Mouse (Mus musculus): ENCODE data around the gene Oaz1. TPM values are rescaled to one million over a fixed set of nuclear protein-coding genes. Genes with fewer than 3 reads are reported as not detected.

Oaz1 gene
- polyA plus RNA-seq, 1 experiment from 2014 or later = 2,053 TPM

MicroRNA genes within 50 kb of the gene (microRNA counts, 519-probe panel; counts per million panel counts)
- 209 counts per million, percentile 61 among the panel's probes with 10 or more counts for microRNA mmu-miR-1982

Small RNA genes lying within 50 kb of the gene (microRNA-seq; reads per million reads assigned to microRNA genes)
- gene Mir1982 = 3.9 reads per million, percentile 16 among the genes with 10 or more reads in this experiment

Other genes starting within 250 kb of the Oaz1 start
- gene Klf16, start 249.3 kb upstream of the Oaz1 start, polyA plus RNA-seq (2015; fragmentation: Nextera tagmentation; extraction: Ambion mirVana) = 5.1 and 6.2 TPM in 2 replicates
- gene Abhd17a, start 236.3 kb upstream of the Oaz1 start, polyA plus RNA-seq (2015; fragmentation: Nextera tagmentation; extraction: Ambion mirVana) = 81.7 and 85.1 TPM in 2 replicates
- 65.9 and 70.4 TPM in 2 replicates for gene Scamp4, start 223.8 kb upstream of the Oaz1 start, polyA plus RNA-seq (2015; fragmentation: Nextera tagmentation; extraction: Ambion mirVana)
- gene Adat3, start 223.8 kb upstream of the Oaz1 start, polyA plus RNA-seq (2015; fragmentation: Nextera tagmentation; extraction: Ambion mirVana) = 4.4 and 5.6 TPM in 2 replicates
- gene Gm49322, start 220.6 kb upstream of the Oaz1 start, polyA plus RNA-seq (2015; fragmentation: Nextera tagmentation; extraction: Ambion mirVana) = 1.5 and 1.7 TPM in 2 replicates
- gene Csnk1g2, start 203.8 kb upstream of the Oaz1 start, polyA plus RNA-seq (2015; fragmentation: Nextera tagmentation; extraction: Ambion mirVana) = 87.5 and 89.0 TPM in 2 replicates
- gene Btbd2, start 169.6 kb upstream of the Oaz1 start, polyA plus RNA-seq (2015; fragmentation: Nextera tagmentation; extraction: Ambion mirVana) = 50.9 and 53.7 TPM in 2 replicates
- 78.2 and 78.7 TPM in 2 replicates for gene Mknk2, start 148.5 kb upstream of the Oaz1 start, polyA plus RNA-seq (2015; fragmentation: Nextera tagmentation; extraction: Ambion mirVana)
- 26.0 and 27.2 TPM in 2 replicates for gene Mob3a, start 124.7 kb upstream of the Oaz1 start, polyA plus RNA-seq (2015; fragmentation: Nextera tagmentation; extraction: Ambion mirVana)
- 12.7 and 13.5 TPM in 2 replicates for gene Izumo4, start 124.5 kb upstream of the Oaz1 start, polyA plus RNA-seq (2015; fragmentation: Nextera tagmentation; extraction: Ambion mirVana)
- 44.0 and 46.4 TPM in 2 replicates for gene Ap3d1, start 84.4 kb upstream of the Oaz1 start, polyA plus RNA-seq (2015; fragmentation: Nextera tagmentation; extraction: Ambion mirVana)
- 17.9 and 19.1 TPM in 2 replicates for gene Dot1l, start 71.5 kb upstream of the Oaz1 start, polyA plus RNA-seq (2015; fragmentation: Nextera tagmentation; extraction: Ambion mirVana)
- 46.3 and 53.4 TPM in 2 replicates for gene Sf3a2, start 28.5 kb upstream of the Oaz1 start, polyA plus RNA-seq (2015; fragmentation: Nextera tagmentation; extraction: Ambion mirVana)
- 79.6 and 86.5 TPM in 2 replicates for gene Plekhj1, start 28.0 kb upstream of the Oaz1 start, polyA plus RNA-seq (2015; fragmentation: Nextera tagmentation; extraction: Ambion mirVana)
- gene Amh, start 21.4 kb upstream of the Oaz1 start, polyA plus RNA-seq (2015; fragmentation: Nextera tagmentation; extraction: Ambion mirVana) = 0.11 TPM in 1 of 2 replicates, not detected in the other
- gene Jsrp1, start 13.2 kb upstream of the Oaz1 start, polyA plus RNA-seq (2015; fragmentation: Nextera tagmentation; extraction: Ambion mirVana) = 5.7 and 5.9 TPM in 2 replicates
- gene Lingo3, start 17.4 kb downstream of the Oaz1 start, polyA plus RNA-seq (2015; fragmentation: Nextera tagmentation; extraction: Ambion mirVana) = 0.16 and 0.34 TPM in 2 replicates
- 157 and 171 TPM in 2 replicates for gene Lsm7, start 28.6 kb downstream of the Oaz1 start, polyA plus RNA-seq (2015; fragmentation: Nextera tagmentation; extraction: Ambion mirVana)
- gene Sppl2b, start 28.6 kb downstream of the Oaz1 start, polyA plus RNA-seq (2015; fragmentation: Nextera tagmentation; extraction: Ambion mirVana) = 27.7 and 28.5 TPM in 2 replicates
- 0.05 and 0.07 TPM in 2 replicates for gene Tmprss9, start 45.2 kb downstream of the Oaz1 start, polyA plus RNA-seq (2015; fragmentation: Nextera tagmentation; extraction: Ambion mirVana)
- 285 and 314 TPM in 2 replicates for gene Timm13, start 74.3 kb downstream of the Oaz1 start, polyA plus RNA-seq (2015; fragmentation: Nextera tagmentation; extraction: Ambion mirVana)
- gene Lmnb2, start 91.6 kb downstream of the Oaz1 start, polyA plus RNA-seq (2015; fragmentation: Nextera tagmentation; extraction: Ambion mirVana) = 24.8 and 26.7 TPM in 2 replicates
- 29.2 and 33.9 TPM in 2 replicates for gene Gadd45b, start 103.4 kb downstream of the Oaz1 start, polyA plus RNA-seq (2015; fragmentation: Nextera tagmentation; extraction: Ambion mirVana)
- 1.4 TPM in 2 replicates for gene Gng7, start 188.3 kb downstream of the Oaz1 start, polyA plus RNA-seq (2015; fragmentation: Nextera tagmentation; extraction: Ambion mirVana)
- gene Diras1, start 199.0 kb downstream of the Oaz1 start, polyA plus RNA-seq (2015; fragmentation: Nextera tagmentation; extraction: Ambion mirVana) = 0.06 and 0.07 TPM in 2 replicates
- gene Slc39a3, start 210.8 kb downstream of the Oaz1 start, polyA plus RNA-seq (2015; fragmentation: Nextera tagmentation; extraction: Ambion mirVana) = 8.0 and 8.2 TPM in 2 replicates
- 152 and 162 TPM in 2 replicates for gene Sgta, start 233.5 kb downstream of the Oaz1 start, polyA plus RNA-seq (2015; fragmentation: Nextera tagmentation; extraction: Ambion mirVana)
- 29.1 and 33.8 TPM in 2 replicates for gene Thop1, start 243.4 kb downstream of the Oaz1 start, polyA plus RNA-seq (2015; fragmentation: Nextera tagmentation; extraction: Ambion mirVana)

Measured in heart, embryonic 13.5 days (tissue).